Mouse (Mus musculus) forebrain, embryonic 13.5 days (tissue): Measurements from ENCODE around the gene Dync2li1. TPM values are rescaled to one million over a fixed set of nuclear protein-coding genes. Genes with fewer than 3 reads are reported as not detected.

Experiments
- ATAC-seq: fragments of 200-750 bp; cut with Nextera tagmentation; 2 replicates; pipeline ENCODE4 v1.8.0; 2017
- H3K27ac ChIP-seq: fragments of 300-500 bp; sonication (generic); 2 replicates; pipeline ENCODE4 v1.5.1; 2015; ENCODE audit warnings: inconsistent platforms, mild to moderate bottlenecking, moderate library complexity
- H3K27me3 ChIP-seq: fragments of 300-500 bp; sonication (generic); 2 replicates; pipeline ENCODE4 v1.6.1; 2015; ENCODE audit warnings: mild to moderate bottlenecking, inconsistent platforms
- H3K36me3 ChIP-seq: fragments of 300-500 bp; sonication (generic); 2 replicates; pipeline ENCODE4 v1.6.1; 2015; ENCODE audit warnings: mild to moderate bottlenecking, inconsistent platforms; ENCODE audit not compliant: poor library complexity, severe bottlenecking
- H3K4me1 ChIP-seq: fragments of 300-500 bp; sonication (generic); 2 replicates; pipeline ENCODE4 v1.6.1; 2015; ENCODE audit warnings: inconsistent platforms
- H3K4me2 ChIP-seq: fragments of 300-500 bp; sonication (generic); 2 replicates; pipeline ENCODE4 v1.6.1; 2015; ENCODE audit warnings: inconsistent platforms, mild to moderate bottlenecking, moderate library complexity
- H3K4me3 ChIP-seq: fragments of 300-500 bp; sonication (generic); 2 replicates; pipeline ENCODE4 v1.5.1; 2015; ENCODE audit warnings: mild to moderate bottlenecking, inconsistent platforms
- H3K9ac ChIP-seq: fragments of 300-500 bp; sonication (generic); 2 replicates; pipeline ENCODE4 v1.6.1; 2015; ENCODE audit warnings: mild to moderate bottlenecking, inconsistent platforms
- H3K9me3 ChIP-seq: fragments of 300-500 bp; sonication (generic); replicated peaks from 2 replicates; pipeline ENCODE4 v1.6.1; 2016; ENCODE audit warnings: inconsistent platforms
- WGBS: fragments of 180-500 bp; shearing (Covaris S2); methylation state at CpG from one replicate; pipeline ENCODE4 v1.1.7; 2015; 5-methylcytosine and 5-hydroxymethylcytosine counted together
- polyA plus RNA-seq: library from polyadenylated mRNA; unstranded; fragments of >200 nt; fragmentation: Nextera tagmentation; extraction: Ambion mirVana; gene quantifications from 2 replicates; pipeline ENCODE4 v1.2.1, GENCODE M21; 2015

The Dync2li1 gene
- polyA plus RNA-seq, 1 experiment from 2014 or later = 30.6 TPM

- Histone ChIP-seq H3K4me3 (no peak overlapping the region), H3K4me1 (0 out of 2 replicates have a peak, but pooled peaks cover 2% of the 10 kb centered on the region), H3K9ac (no peak overlapping the region), H3K9me3 (peaks cover 10% of the 10 kb centered on the region; the same call in 1 of the 2 replicates), H3K4me2 (no peak overlapping the region), H3K36me3 (peaks cover 21% of the 10 kb centered on the region), H3K27me3 (no peaks in the 10 kb centered on the region), H3K27ac (no peak overlapping the region)
- ATAC-seq = no peak
- WGBS = 89% methylated on average over 6 of the region's 6 CpGs
Observed at GRCm38 (mm10) chr17:84616526-84617074, 9.7 kb upstream of the Dync2li1 start.

- Histone ChIP-seq H3K9ac (no peak overlapping the region), H3K9me3 (peaks cover 10% of the 10 kb centered on the region; the same call in 1 of the 2 replicates), H3K27me3 (no peaks in the 10 kb centered on the region), H3K4me3 (no peak overlapping the region), H3K27ac (no peak overlapping the region), H3K4me1 (0 out of 2 replicates have a peak, but pooled peaks cover 2% of the 10 kb centered on the region), H3K4me2 (no peak overlapping the region), H3K36me3 (peaks cover 16% of the 10 kb centered on the region)
- no peak for ATAC-seq
- 95% methylated on average over 6 of the region's 6 CpGs for WGBS
Observed at GRCm38 (mm10) chr17:84617953-84618352, 8.3 kb upstream of the Dync2li1 start.

- H3K4me2 ChIP-seq = no peak overlapping the region
- 0 out of 2 replicates have a peak, but pooled peaks cover 2% of the 10 kb centered on the region for H3K4me1 ChIP-seq
- no peak for ATAC-seq
- no peak overlapping the region for H3K4me3 ChIP-seq
- H3K27me3 ChIP-seq = no peaks in the 10 kb centered on the region
- H3K9me3 ChIP-seq = peaks cover under 1% of the 10 kb centered on the region; the same call in 1 of the 2 replicates
- H3K27ac ChIP-seq = no peak overlapping the region
- 86% methylated on average over 7 of the region's 7 CpGs for WGBS
- H3K9ac ChIP-seq = no peak overlapping the region
- peaks cover 5% of the 10 kb centered on the region; the same call in 1 of the 2 replicates for H3K36me3 ChIP-seq
Observed at GRCm38 (mm10) chr17:84619112-84619511, 7.2 kb upstream of the Dync2li1 start.

GRCm38 (mm10) chr17:84620076-84620475 is 6.2 kb upstream of the Dync2li1 start:
- Histone ChIP-seq H3K9ac (no peak overlapping the region), H3K4me2 (no peak overlapping the region), H3K4me3 (no peak overlapping the region), H3K27me3 (no peaks in the 10 kb centered on the region), H3K9me3 (no peaks in the 10 kb centered on the region), H3K27ac (no peak overlapping the region), H3K4me1 (0 out of 2 replicates have a peak, but pooled peaks cover 2% of the 10 kb centered on the region), H3K36me3 (no peaks in the 10 kb centered on the region)
- ATAC-seq = no peak
- 85% methylated on average over 3 of the region's 3 CpGs for WGBS

GRCm38 (mm10) chr17:84620610-84621009 is 5.7 kb upstream of the Dync2li1 start:
- Histone ChIP-seq H3K9me3 (no peaks in the 10 kb centered on the region), H3K27me3 (no peaks in the 10 kb centered on the region), H3K4me2 (no peak overlapping the region), H3K9ac (no peak overlapping the region), H3K4me3 (no peak overlapping the region), H3K27ac (no peak overlapping the region), H3K4me1 (0 out of 2 replicates have a peak, but pooled peaks cover 2% of the 10 kb centered on the region), H3K36me3 (no peaks in the 10 kb centered on the region)
- no peak for ATAC-seq
- WGBS = 85% methylated on average over 6 of the region's 6 CpGs

GRCm38 (mm10) chr17:84621209-84621608 is 5.1 kb upstream of the Dync2li1 start:
- no peak overlapping the region for H3K4me3 ChIP-seq
- no peak for ATAC-seq
- H3K9ac ChIP-seq = no peak overlapping the region
- 73% methylated on average over 6 of the region's 6 CpGs for WGBS
- no peak overlapping the region for H3K27ac ChIP-seq
- no peak overlapping the region for H3K4me2 ChIP-seq
- no peaks in the 10 kb centered on the region for H3K36me3 ChIP-seq
- H3K9me3 ChIP-seq = no peaks in the 10 kb centered on the region
- no peaks in the 10 kb centered on the region for H3K27me3 ChIP-seq
- 0 out of 2 replicates have a peak, but pooled peaks cover 2% of the 10 kb centered on the region for H3K4me1 ChIP-seq

- Histone ChIP-seq H3K4me1 (peaks cover 6% of the 10 kb centered on the region), H3K27ac (no peak overlapping the region), H3K9ac (no peak overlapping the region), H3K36me3 (no peaks in the 10 kb centered on the region), H3K27me3 (no peaks in the 10 kb centered on the region), H3K4me3 (no peak overlapping the region), H3K9me3 (no peaks in the 10 kb centered on the region), H3K4me2 (no peak overlapping the region)
- WGBS = 92% methylated on average over 4 of the region's 4 CpGs
- ATAC-seq = no peak
Observed at GRCm38 (mm10) chr17:84622028-84622427, 4.3 kb upstream of the Dync2li1 start.

GRCm38 (mm10) chr17:84622873-84623272 is 3.4 kb upstream of the Dync2li1 start:
- Histone ChIP-seq H3K9ac (no peak overlapping the region), H3K36me3 (no peaks in the 10 kb centered on the region), H3K4me1 (peaks cover 9% of the 10 kb centered on the region), H3K4me3 (no peak overlapping the region), H3K27me3 (no peaks in the 10 kb centered on the region), H3K4me2 (no peak overlapping the region), H3K9me3 (no peaks in the 10 kb centered on the region), H3K27ac (no peak overlapping the region)
- 71% methylated on average over 2 of the region's 2 CpGs for WGBS
- ATAC-seq = no peak

- Histone ChIP-seq H3K9me3 (no peaks in the 10 kb centered on the region), H3K4me3 (peak overlapping the region; percentile 66), H3K27me3 (no peaks in the 10 kb centered on the region), H3K4me2 (peak overlapping the region; percentile 69), H3K4me1 (peaks cover 6% of the 10 kb centered on the region), H3K27ac (no peak overlapping the region), H3K36me3 (no peaks in the 10 kb centered on the region), H3K9ac (peak overlapping the region; percentile 74)
- 23% methylated on average over 9 of the region's 9 CpGs for WGBS
- ATAC-seq = peak; percentile 68
Observed at GRCm38 (mm10) chr17:84626857-84627305, 585 bp downstream of the Dync2li1 start.

GRCm38 (mm10) chr17:84627721-84628120 is 1.4 kb downstream of the Dync2li1 start:
- Histone ChIP-seq H3K4me2 (no peak overlapping the region), H3K27ac (no peak overlapping the region), H3K36me3 (no peaks in the 10 kb centered on the region), H3K4me3 (no peak overlapping the region), H3K4me1 (peaks cover 6% of the 10 kb centered on the region), H3K27me3 (no peaks in the 10 kb centered on the region), H3K9me3 (no peaks in the 10 kb centered on the region), H3K9ac (no peak overlapping the region)
- WGBS = 94% methylated on average over 10 of the region's 10 CpGs
- no peak for ATAC-seq

GRCm38 (mm10) chr17:84628611-84629010 is 2.3 kb downstream of the Dync2li1 start:
- 92% methylated on average over 9 of the region's 9 CpGs for WGBS
- Histone ChIP-seq H3K4me2 (no peak overlapping the region), H3K27ac (no peak overlapping the region), H3K9me3 (no peaks in the 10 kb centered on the region), H3K27me3 (no peaks in the 10 kb centered on the region), H3K36me3 (no peaks in the 10 kb centered on the region), H3K9ac (no peak overlapping the region), H3K4me1 (peaks cover 6% of the 10 kb centered on the region), H3K4me3 (no peak overlapping the region)
- no peak for ATAC-seq

GRCm38 (mm10) chr17:84631836-84632235 is 5.5 kb downstream of the Dync2li1 start:
- Histone ChIP-seq H3K9ac (no peak overlapping the region), H3K4me2 (no peak overlapping the region), H3K9me3 (no peaks in the 10 kb centered on the region), H3K36me3 (no peaks in the 10 kb centered on the region), H3K4me3 (no peak overlapping the region), H3K27me3 (no peaks in the 10 kb centered on the region), H3K27ac (no peak overlapping the region), H3K4me1 (peaks cover 4% of the 10 kb centered on the region)
- ATAC-seq = no peak
- 95% methylated on average over 6 of the region's 6 CpGs for WGBS

GRCm38 (mm10) chr17:84633443-84633842 is 7.1 kb downstream of the Dync2li1 start:
- Histone ChIP-seq H3K4me1 (no peaks in the 10 kb centered on the region), H3K9ac (no peak overlapping the region), H3K27ac (no peak overlapping the region), H3K36me3 (no peaks in the 10 kb centered on the region), H3K9me3 (no peaks in the 10 kb centered on the region), H3K27me3 (no peaks in the 10 kb centered on the region), H3K4me2 (no peak overlapping the region), H3K4me3 (no peak overlapping the region)
- WGBS = 91% methylated on average over 13 of the region's 13 CpGs
- no peak for ATAC-seq
